Mouse (Mus musculus) lung, postnatal 0 days (tissue): ENCODE measurements at regions not wholly inside any gene's neighbourhood (a gene's known extent, or its start where the extent isn't known, plus 50 kb on each side); places are given as distances from the start of the nearest gene placed in this dataset.

Experiments
- CTCF ChIP-seq: IDR thresholded peaks from 2 replicates; pipeline ENCODE4 v1.5.1; 2016; ENCODE audit warnings: antibody characterized with exemption, mild to moderate bottlenecking
- EP300 ChIP-seq: IDR thresholded peaks from 2 replicates; pipeline ENCODE4 v1.6.1; 2016; ENCODE audit warnings: antibody characterized with exemption, mild to moderate bottlenecking, control low read depth

GRCm38 (mm10) chr19:50910674-50911073 lies 232.2 kb upstream of the Sorcs1 start:
- no peak for TF ChIP-seq EP300
- TF ChIP-seq CTCF, result no peak
